Mouse (Mus musculus): ENCODE measurements around the gene Dennd2c. TPM values are rescaled to one million over a fixed set of nuclear protein-coding genes. Genes with fewer than 3 reads are reported as not detected.
"Not testable (repeated sequence)": the region's sequence is repeated elsewhere in the genome, so short reads cannot be mapped to it uniquely, and the experiment has no call there.

The Dennd2c gene
- total and polyA plus RNA-seq, 2 experiments from 2014 or later: 0.58 to 1.5 TPM

GRCm38 (mm10) chr3:103129367-103130159 lies 27.2 kb downstream of the Dennd2c start:
- no peak for TF ChIP-seq CTCF (IDR thresholded peaks at IDR 0.05; ENCODE audit: low read depth)
- ATAC-seq (no peak), DNase-seq (no peak)
- Histone ChIP-seq H3K4me1 (ENCODE audit: insufficient read depth) (0 out of 2 replicates have a peak, but pooled peaks cover 8% of the 10 kb centered on the region), H3K36me3 (ENCODE audit: insufficient read depth) (no peaks in the 10 kb centered on the region), H3K27ac (ENCODE audit: low read depth, low read length) (no peak overlapping the region), H3K9ac (no peak overlapping the region), H3K9me3 (ENCODE audit: low read length) (no peaks in the 10 kb centered on the region), H3K4me3 (ENCODE audit: low read depth, low read length) (no peak overlapping the region), H3K4me2 (ENCODE audit: low read depth) (no peak overlapping the region), H3K27me3 (ENCODE audit: insufficient read depth, low read length) (no peaks in the 10 kb centered on the region)
- WGBS: 88% methylated on average over 8 of the region's 8 CpGs

GRCm38 (mm10) chr3:103130236-103130751 lies 27.9 kb downstream of the Dennd2c start:
- H3K36me3 ChIP-seq (ENCODE audit: insufficient read depth): no peaks in the 10 kb centered on the region
- H3K27ac ChIP-seq (ENCODE audit: low read depth, low read length): no peak overlapping the region; the same call in 1 of the 2 replicates
- H3K4me1 ChIP-seq (ENCODE audit: insufficient read depth): 0 out of 2 replicates have a peak, but pooled peaks cover 8% of the 10 kb centered on the region
- DNase-seq (peak; percentile 24), ATAC-seq (peak; percentile 75)
- WGBS: 45% methylated on average over 6 of the region's 6 CpGs
- H3K4me3 ChIP-seq (ENCODE audit: low read depth, low read length): no peak overlapping the region
- H3K27me3 ChIP-seq (ENCODE audit: insufficient read depth, low read length): no peaks in the 10 kb centered on the region
- H3K4me2 ChIP-seq (ENCODE audit: low read depth): no peak overlapping the region; the same call in 1 of the 2 replicates
- H3K9ac ChIP-seq: no peak overlapping the region
- TF ChIP-seq CTCF (IDR thresholded peaks at IDR 0.05; ENCODE audit: low read depth): no peak
- H3K9me3 ChIP-seq (ENCODE audit: low read length): no peaks in the 10 kb centered on the region

- Histone ChIP-seq H3K9ac (no peak overlapping the region), H3K4me3 (ENCODE audit: low read depth, low read length) (no peak overlapping the region), H3K27me3 (ENCODE audit: insufficient read depth, low read length) (no peaks in the 10 kb centered on the region), H3K4me2 (ENCODE audit: low read depth) (no peak overlapping the region), H3K4me1 (ENCODE audit: insufficient read depth) (0 out of 2 replicates have a peak, but pooled peaks cover 8% of the 10 kb centered on the region), H3K27ac (ENCODE audit: low read depth, low read length) (no peak overlapping the region), H3K9me3 (ENCODE audit: low read length) (no peaks in the 10 kb centered on the region), H3K36me3 (ENCODE audit: insufficient read depth) (no peaks in the 10 kb centered on the region)
- WGBS: 90% methylated on average over 10 of the region's 10 CpGs
- no peak for TF ChIP-seq CTCF (IDR thresholded peaks at IDR 0.05; ENCODE audit: low read depth)
- DNase-seq (no peak), ATAC-seq (no peak)
These were observed 30.7 kb downstream of the Dennd2c start for GRCm38 (mm10) chr3:103133098-103133497.

- Histone ChIP-seq H3K4me3 (ENCODE audit: low read depth, low read length) (no peak overlapping the region), H3K4me1 (ENCODE audit: insufficient read depth) (no peaks in the 10 kb centered on the region), H3K4me2 (ENCODE audit: low read depth) (no peak overlapping the region), H3K9me3 (ENCODE audit: low read length) (no peaks in the 10 kb centered on the region), H3K9ac (no peak overlapping the region), H3K27ac (ENCODE audit: low read depth, low read length) (no peak overlapping the region), H3K27me3 (ENCODE audit: insufficient read depth, low read length) (no peaks in the 10 kb centered on the region), H3K36me3 (ENCODE audit: insufficient read depth) (no peaks in the 10 kb centered on the region)
- no peak for TF ChIP-seq CTCF (IDR thresholded peaks at IDR 0.05; ENCODE audit: low read depth)
- ATAC-seq: no peak
- no peak for DNase-seq
- WGBS: 79% methylated on average over 4 of the region's 4 CpGs
These were observed 34.1 kb downstream of the Dennd2c start for GRCm38 (mm10) chr3:103136414-103137077.

- H3K4me1 ChIP-seq (ENCODE audit: insufficient read depth): no peaks in the 10 kb centered on the region
- no peaks in the 10 kb centered on the region for H3K36me3 ChIP-seq (ENCODE audit: insufficient read depth)
- no peaks in the 10 kb centered on the region for H3K9me3 ChIP-seq (ENCODE audit: low read length)
- WGBS: 79% methylated on average over 8 of the region's 8 CpGs
- no peak overlapping the region for H3K27ac ChIP-seq (ENCODE audit: low read depth, low read length)
- no peak overlapping the region for H3K9ac ChIP-seq
- no peak for DNase-seq
- no peak for ATAC-seq
- no peak for TF ChIP-seq CTCF (IDR thresholded peaks at IDR 0.05; ENCODE audit: low read depth)
- no peak overlapping the region for H3K4me2 ChIP-seq (ENCODE audit: low read depth)
- H3K27me3 ChIP-seq (ENCODE audit: insufficient read depth, low read length): no peaks in the 10 kb centered on the region
- no peak overlapping the region for H3K4me3 ChIP-seq (ENCODE audit: low read depth, low read length)
These were observed 36.6 kb downstream of the Dennd2c start for GRCm38 (mm10) chr3:103139047-103139446.

GRCm38 (mm10) chr3:103140095-103140838 lies 37.9 kb downstream of the Dennd2c start:
- not testable (repeated sequence) for H3K4me2 ChIP-seq (ENCODE audit: low read depth); H3K4me3 ChIP-seq (ENCODE audit: low read depth, low read length); ATAC-seq; H3K9ac ChIP-seq; H3K27me3 ChIP-seq (ENCODE audit: insufficient read depth, low read length); H3K9me3 ChIP-seq (ENCODE audit: low read length); H3K27ac ChIP-seq (ENCODE audit: low read depth, low read length); H3K4me1 ChIP-seq (ENCODE audit: insufficient read depth); DNase-seq; H3K36me3 ChIP-seq (ENCODE audit: insufficient read depth)
- WGBS: 64% methylated on average over 11 of the region's 11 CpGs
